Mouse (Mus musculus) frontal cortex, adult (tissue): ENCODE measurements at regions not wholly inside any gene's neighbourhood (a gene's known extent, or its start where the extent isn't known, plus 50 kb on each side); places are given as distances from the start of the nearest gene placed in this dataset.

Experiments
- ATAC-seq: cut with Nextera tagmentation; 2 replicates; pipeline ENCODE4 v1.9.2; 2017; ENCODE audit warnings: mild to moderate bottlenecking, moderate library complexity, mixed read lengths; ENCODE audit not compliant: low TSS enrichment

GRCm38 (mm10) chr12:52368034-52368433 is 135.7 kb upstream of the Arhgap5 start:
- ATAC-seq = no peak

DNA sequence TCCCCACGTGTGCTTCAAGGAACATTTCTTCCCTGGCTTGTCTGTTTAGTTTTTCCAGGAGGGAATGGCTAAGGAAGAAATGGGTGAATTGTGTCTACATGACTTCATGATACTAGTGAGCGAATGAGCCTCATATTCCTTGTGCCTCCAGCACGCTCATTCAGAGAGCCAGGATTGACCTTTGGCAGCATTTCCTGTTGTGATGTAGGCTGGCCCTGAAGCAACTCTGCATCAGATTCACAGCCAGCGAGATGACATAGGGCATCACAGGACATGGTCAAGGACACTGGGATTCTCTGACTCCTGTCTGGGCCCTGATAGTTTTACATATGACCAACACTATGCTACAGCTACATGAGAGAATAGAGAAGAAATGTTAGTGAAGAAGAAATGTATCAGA is 135.3 kb upstream of the Arhgap5 start:
- ATAC-seq = no peak

- ATAC-seq = peak; percentile 94
Observed at GRCm38 (mm10) chr12:52370153-52370710, 133.5 kb upstream of the Arhgap5 start.

DNA sequence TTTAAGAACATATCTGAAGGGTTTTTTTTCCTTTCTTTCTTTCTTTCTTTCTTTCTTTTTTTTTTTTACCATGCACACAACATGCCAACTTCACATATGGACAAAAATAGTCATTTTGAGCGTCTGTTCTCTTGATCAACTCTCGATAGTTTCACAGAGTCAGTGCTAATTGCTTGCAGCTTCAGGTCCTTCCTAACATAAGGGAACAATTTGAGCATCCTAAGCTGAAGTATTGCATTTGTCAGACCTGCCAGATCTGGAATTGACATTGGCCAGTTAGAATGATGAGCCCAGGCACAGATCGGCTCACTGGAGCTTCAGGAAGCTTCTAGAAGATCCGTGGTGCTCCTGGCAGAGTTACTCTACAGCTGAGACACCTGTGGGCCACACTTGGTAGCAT is 128.7 kb upstream of the Arhgap5 start:
- ATAC-seq = no peak

DNA sequence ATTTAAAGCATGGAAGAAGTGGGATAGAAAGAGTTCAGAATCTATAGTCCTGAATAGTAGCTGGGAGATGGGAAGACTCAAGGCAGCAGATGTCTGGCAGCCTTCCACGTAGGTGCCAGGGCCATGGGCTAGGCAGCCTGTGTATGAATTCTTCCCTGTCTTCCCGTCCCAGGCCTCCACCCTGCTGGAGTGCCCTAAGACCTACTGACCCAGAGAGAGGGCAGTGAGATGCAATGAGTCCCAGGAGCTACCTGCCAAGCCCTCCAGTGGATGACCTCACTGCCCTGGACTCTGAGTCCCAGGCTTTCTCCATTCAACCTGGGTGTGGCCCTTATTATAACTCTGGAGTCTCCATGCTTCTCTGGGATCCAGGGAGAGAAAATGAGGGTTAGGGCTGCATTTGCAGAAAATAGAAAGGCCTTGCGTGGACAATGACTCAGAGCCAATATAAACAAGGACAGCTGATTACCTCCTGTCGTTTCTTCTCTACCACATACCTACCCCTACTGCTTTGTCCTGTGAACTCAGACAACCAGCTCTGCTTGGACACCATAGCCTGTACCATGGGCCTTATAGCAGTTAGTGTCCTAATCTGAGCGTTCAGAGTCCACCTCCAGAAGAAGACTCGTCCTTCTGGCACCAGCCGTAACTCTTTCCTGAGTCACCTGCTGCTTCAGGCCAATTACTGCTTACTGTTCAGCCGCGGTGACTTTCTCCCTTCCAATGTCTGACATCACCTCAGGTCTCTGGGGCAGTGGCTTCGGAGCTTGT is 126.9 kb upstream of the Arhgap5 start:
- ATAC-seq = no peak

GRCm38 (mm10) chr12:52377463-52377848 is 126.3 kb upstream of the Arhgap5 start:
- ATAC-seq = no peak

- no peak for ATAC-seq
Observed at GRCm38 (mm10) chr12:52379245-52379644, 124.5 kb upstream of the Arhgap5 start.

- no peak for ATAC-seq
Observed at GRCm38 (mm10) chr12:52379960-52380359, 123.8 kb upstream of the Arhgap5 start.

DNA sequence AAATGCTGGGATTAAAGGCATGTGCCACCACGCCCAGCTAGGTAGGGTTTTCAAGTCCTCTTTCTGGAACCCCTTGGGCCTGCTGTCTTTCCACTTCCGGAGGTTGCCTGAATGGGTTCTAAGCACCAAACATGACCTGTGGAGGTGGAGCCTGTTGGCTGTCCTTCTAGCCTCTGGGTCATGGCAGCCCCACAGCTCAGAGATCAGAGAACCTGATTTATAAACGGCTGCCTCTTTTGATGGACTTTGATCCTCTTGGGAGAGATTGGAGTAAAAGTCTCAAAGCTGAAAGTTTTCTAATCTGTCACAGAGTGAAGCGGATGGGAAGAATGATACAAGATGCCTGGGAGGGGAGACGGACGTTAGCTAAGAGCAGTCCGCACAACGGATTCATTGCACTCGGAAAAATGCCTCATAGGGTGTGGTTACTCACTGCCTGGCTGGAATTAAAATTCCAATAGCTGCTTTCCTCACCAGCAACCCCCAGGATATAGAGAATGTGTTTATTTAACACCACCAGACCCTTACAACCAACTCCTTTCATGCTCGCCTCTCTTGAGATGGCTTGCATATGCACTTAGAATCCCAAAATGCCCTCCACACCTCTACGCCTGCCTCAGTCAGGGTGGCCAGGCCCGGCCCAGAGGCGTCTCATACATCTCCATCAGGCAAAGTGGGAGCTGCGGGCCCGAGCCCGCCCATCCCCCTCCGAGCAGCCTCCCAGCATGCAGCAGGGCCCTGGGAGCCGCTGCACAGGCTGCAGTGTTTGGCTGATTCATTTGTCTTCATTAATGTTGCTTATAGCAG is 122.4 kb upstream of the Arhgap5 start:
- no peak for ATAC-seq

- ATAC-seq = no peak
Observed at GRCm38 (mm10) chr12:52381968-52382325, 121.8 kb upstream of the Arhgap5 start.

DNA sequence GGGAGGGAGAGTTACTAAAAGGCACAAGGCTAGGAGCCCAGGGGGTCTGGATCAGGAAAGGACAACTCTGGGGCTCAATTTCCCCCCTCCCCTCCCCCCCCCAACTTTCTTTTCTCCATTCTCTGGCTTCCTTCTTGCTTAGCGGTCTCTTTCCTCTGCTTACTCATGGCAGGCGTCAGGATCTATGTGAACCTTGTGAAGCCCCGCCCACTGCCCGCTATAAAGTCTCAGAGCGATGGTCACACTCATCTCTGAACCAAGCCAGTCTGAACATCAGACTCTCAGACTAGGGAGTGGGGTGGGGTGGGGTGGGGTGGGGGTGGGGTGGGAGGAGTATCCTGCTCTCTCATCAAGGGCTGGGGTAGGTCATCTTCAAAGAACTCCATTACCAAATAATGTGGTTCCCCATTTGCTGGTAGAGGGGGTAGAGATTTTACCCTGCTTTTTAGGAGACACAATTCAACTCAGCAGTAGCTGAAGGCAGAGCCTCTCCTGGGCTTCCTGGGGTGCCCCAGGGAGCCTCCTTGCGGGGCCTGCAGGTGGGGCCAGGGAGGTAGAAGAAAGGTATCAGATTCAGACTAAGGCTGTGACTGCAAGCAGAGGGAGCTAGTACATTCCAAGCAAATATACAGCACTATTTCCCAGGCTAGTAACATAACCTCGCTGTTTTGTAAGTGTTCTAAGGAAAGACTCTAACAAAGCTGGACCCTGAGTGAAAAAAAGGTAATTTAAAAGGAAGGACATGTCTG is 120.8 kb upstream of the Arhgap5 start:
- no peak for ATAC-seq

- ATAC-seq = peak; percentile 40
Observed at GRCm38 (mm10) chr12:52389552-52389951, 114.2 kb upstream of the Arhgap5 start.

DNA sequence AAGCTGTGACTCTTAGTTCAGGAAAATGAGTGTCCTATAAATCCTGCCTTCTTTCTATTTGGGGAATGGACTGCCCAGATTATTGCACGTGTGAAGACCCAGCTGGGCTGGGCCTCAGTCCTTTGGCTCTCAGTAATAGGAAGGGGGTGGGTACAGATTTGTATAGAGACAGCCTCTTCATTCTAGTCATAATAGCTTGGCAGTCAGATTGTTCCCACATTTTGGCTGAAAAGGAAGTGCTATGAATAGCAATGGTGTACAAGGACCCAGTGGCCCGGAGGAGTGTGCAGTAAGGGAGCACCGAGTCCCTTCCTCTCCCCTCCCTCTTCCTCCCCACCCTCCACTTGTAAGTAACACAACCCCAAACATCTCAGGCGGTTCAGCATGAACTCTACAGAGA is 113.5 kb upstream of the Arhgap5 start:
- peak; percentile 45; the same call in 1 of the 2 replicates for ATAC-seq

DNA sequence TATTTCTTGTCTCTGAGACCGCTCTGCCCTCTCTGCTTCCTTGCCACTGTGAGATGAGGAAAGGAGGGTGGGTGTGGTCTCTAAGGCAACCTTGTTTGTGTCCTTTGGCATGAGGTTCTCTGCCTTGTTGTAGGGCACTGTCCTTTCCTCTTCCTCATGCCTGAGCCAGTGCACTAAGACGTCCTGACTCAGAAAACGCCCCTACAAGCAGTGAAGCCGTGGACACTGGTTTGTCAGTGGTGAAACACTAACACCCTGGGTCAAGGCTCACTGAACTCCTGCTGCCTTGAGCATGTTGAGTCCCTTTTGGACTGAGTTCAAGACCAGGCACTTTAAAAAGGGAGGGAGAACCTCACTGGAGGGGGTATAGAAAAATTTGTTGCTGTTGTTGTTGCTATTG is 111.1 kb upstream of the Arhgap5 start:
- ATAC-seq = no peak

GRCm38 (mm10) chr12:52393981-52394718 is 109.6 kb upstream of the Arhgap5 start:
- ATAC-seq = no peak

GRCm38 (mm10) chr12:52394719-52395062 is 109.1 kb upstream of the Arhgap5 start:
- ATAC-seq = no peak

DNA sequence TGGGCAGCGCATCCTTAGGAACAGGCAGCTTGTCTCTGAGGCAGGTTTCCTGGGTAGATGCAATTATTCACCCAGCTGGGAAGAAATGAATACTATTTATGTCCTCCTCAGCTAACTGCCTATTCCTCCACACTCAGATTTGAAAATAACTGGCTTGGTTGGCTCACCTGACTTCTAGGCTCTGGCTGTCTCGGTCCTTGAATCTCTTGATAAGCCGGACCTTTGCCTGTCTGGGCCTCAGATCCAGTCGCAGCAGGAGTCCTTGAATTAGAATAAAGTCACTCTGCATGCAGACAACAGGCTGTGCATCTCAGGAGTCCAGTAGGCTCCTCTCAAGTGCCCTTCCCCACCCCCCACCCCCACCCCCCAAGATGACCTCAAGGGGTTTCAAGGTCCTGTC is 108.7 kb upstream of the Arhgap5 start:
- ATAC-seq = no peak

- ATAC-seq = peak; percentile 88
Observed at GRCm38 (mm10) chr12:52396178-52396841, 107.5 kb upstream of the Arhgap5 start.

- peak; percentile 51 for ATAC-seq
Observed at GRCm38 (mm10) chr12:52397718-52398510, 105.9 kb upstream of the Arhgap5 start.

- ATAC-seq = no peak
Observed at GRCm38 (mm10) chr12:52398511-52398975, 105.2 kb upstream of the Arhgap5 start.
